Mouse (Mus musculus) liver, postnatal 0 days (tissue): ENCODE measurements at regions not wholly inside any gene's neighbourhood (a gene's known extent, or its start where the extent isn't known, plus 50 kb on each side); places are given as distances from the start of the nearest gene placed in this dataset.

ENCODE experiments used
- ATAC-seq: fragments of 200-750 bp; cut with Nextera tagmentation; 2 replicates; pipeline ENCODE4 v1.8.0; 2017; ENCODE audit warnings: mild to moderate bottlenecking, moderate library complexity
- DNase-seq: peaks from one replicate; pipeline ENCODE4 v3.0.0-alpha.2; 2016
- H3K27ac ChIP-seq: fragments of 300-500 bp; sonication (generic); 2 replicates; pipeline ENCODE4 v1.5.1; 2014; ENCODE audit warnings: antibody characterized with exemption, moderate library complexity, mild to moderate bottlenecking, low read depth
- H3K27me3 ChIP-seq: fragments of 300-500 bp; sonication (generic); 2 replicates; pipeline ENCODE4 v1.6.1; 2014; ENCODE audit warnings: low read length, control low read depth, mixed read lengths; ENCODE audit not compliant: insufficient read depth
- H3K36me3 ChIP-seq: fragments of 300-500 bp; sonication (generic); replicated peaks from 2 replicates; pipeline ENCODE4 v1.6.1; 2014; ENCODE audit warnings: mild to moderate bottlenecking, control low read depth, low read length, moderate library complexity, mixed read lengths; ENCODE audit not compliant: insufficient read depth
- H3K4me1 ChIP-seq: fragments of 300-500 bp; sonication (generic); 2 replicates; pipeline ENCODE4 v1.6.1; 2014; ENCODE audit warnings: antibody characterized with exemption, mild to moderate bottlenecking, control low read depth; ENCODE audit not compliant: insufficient read depth
- H3K4me2 ChIP-seq: fragments of 300-500 bp; sonication (generic); 2 replicates; pipeline ENCODE4 v1.6.1; 2014; ENCODE audit warnings: low read depth, mild to moderate bottlenecking, low read length, moderate library complexity, mixed read lengths
- H3K4me3 ChIP-seq: fragments of 300-500 bp; sonication (generic); 2 replicates; pipeline ENCODE4 v1.5.1; 2014; ENCODE audit warnings: low read depth, low read length
- H3K9ac ChIP-seq: fragments of 300-500 bp; sonication (generic); replicated peaks from 2 replicates; pipeline ENCODE4 v1.6.1; 2014; ENCODE audit warnings: mild to moderate bottlenecking, moderate library complexity
- H3K9me3 ChIP-seq: fragments of 300-500 bp; sonication (generic); 2 replicates; pipeline ENCODE4 v1.6.1; 2016; ENCODE audit warnings: mild to moderate bottlenecking, control low read depth, low read length, mixed read lengths
- CTCF ChIP-seq: sonication (generic); IDR thresholded peaks from 2 replicates; pipeline ENCODE4 v1.5.1; 2016; ENCODE audit warnings: antibody characterized with exemption, low read depth
- EP300 ChIP-seq: IDR thresholded peaks from 2 replicates; pipeline ENCODE4 v1.6.1; 2016; ENCODE audit warnings: antibody characterized with exemption, low read depth, mild to moderate bottlenecking
- WGBS: fragments of 180-500 bp; shearing (Covaris S2); extraction: QIAGEN DNeasy Blood & Tissue Kit; methylation state at CpG from one replicate; pipeline ENCODE4 v1.1.7; 2014; ENCODE audit not compliant: insufficient replicate concordance; 5-methylcytosine and 5-hydroxymethylcytosine counted together

DNA sequence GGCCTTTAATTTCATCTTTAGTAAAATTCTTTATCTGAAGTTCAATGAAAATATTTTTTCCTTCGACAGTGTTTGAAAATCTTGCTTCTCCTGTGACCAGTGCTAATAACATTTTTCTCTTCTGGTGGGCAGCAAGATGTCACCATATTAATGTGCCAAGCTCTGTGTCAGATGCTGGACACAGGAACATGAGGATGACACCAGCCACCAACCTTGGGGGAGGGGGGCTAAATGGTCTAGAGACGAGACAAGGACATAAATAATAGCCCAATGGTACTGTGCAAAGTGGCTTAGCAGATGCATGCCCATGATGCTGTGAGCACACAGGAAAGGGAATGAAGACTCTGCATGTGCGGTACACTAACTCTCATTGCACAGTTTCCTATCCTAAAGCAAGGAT is 373.8 kb downstream of the Nuf2 start:
- Histone ChIP-seq H3K9ac (no peak overlapping the region), H3K9me3 (no peaks in the 10 kb centered on the region), H3K36me3 (no peaks in the 10 kb centered on the region), H3K4me1 (no peaks in the 10 kb centered on the region), H3K27ac (no peak overlapping the region), H3K4me2 (no peak overlapping the region), H3K27me3 (no peaks in the 10 kb centered on the region), H3K4me3 (no peak overlapping the region)
- ATAC-seq (no peak), DNase-seq (no peak)
- 80% methylated on average over 3 of the region's 3 CpGs for WGBS
- no peak for TF ChIP-seq CTCF
- no peak for TF ChIP-seq EP300

- Histone ChIP-seq H3K36me3 (no peaks in the 10 kb centered on the region), H3K4me1 (no peaks in the 10 kb centered on the region), H3K9me3 (no peaks in the 10 kb centered on the region), H3K9ac (no peak overlapping the region), H3K27ac (no peak overlapping the region), H3K4me3 (no peak overlapping the region), H3K4me2 (no peak overlapping the region), H3K27me3 (no peaks in the 10 kb centered on the region)
- ATAC-seq (no peak), DNase-seq (no peak)
- TF ChIP-seq CTCF (no peak), EP300 (no peak)
- 72% methylated on average over 4 of the region's 4 CpGs for WGBS
These were observed 374.4 kb downstream of the Nuf2 start for GRCm38 (mm10) chr1:169156875-169157274.

DNA sequence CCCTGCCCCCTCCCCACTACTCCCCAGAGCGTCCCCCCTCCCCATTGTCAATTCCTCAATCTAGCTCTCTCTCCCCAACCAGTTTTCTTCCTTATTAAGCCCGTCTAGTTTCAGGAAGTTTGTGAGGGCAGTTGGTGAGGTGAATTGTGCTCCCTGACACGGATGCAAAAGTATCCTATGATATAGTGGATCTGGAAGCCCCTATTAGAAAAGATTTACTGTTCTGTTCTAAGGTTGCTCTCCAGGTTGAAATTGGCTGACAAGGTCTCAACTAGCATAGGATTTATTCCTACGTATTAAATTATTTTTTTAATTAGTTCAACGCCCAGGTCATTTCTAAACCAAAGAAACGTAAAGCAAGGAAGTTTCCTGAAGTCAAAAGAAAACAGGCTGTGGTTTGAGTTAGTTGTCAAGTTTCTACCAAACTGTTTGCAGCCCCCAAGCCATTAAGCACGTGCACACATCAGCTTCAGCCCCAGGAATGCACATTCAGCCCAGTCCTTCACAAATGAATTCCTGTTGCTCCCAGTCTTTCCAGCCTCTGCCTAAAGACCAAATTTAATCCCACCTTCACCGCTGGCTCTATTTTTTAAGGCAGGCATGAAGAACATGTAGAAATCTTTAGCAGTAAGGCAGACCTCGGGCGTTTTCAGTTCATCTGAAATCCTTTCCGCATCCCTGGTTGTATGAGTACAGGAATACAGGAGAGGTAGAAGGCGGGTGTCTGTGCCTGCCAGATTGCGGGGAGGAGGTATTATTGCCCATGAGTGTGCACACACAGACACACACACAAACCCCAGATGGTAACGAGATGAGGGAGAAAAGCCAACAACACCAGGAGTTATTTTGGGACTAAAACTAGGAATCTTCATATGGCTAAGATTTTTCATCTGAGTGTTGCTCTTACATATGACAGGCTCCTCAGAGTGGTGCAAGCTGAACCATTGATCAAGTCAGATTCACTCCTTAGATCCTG is 375.5 kb downstream of the Nuf2 start:
- H3K4me2 ChIP-seq = no peak overlapping the region

GRCm38 (mm10) chr1:169142216-169142615 is 389.0 kb downstream of the Nuf2 start:
- 56% methylated on average over 3 of the region's 3 CpGs for WGBS
- Histone ChIP-seq H3K9me3 (no peaks in the 10 kb centered on the region), H3K27ac (no peak overlapping the region), H3K36me3 (no peaks in the 10 kb centered on the region), H3K27me3 (no peaks in the 10 kb centered on the region), H3K4me2 (no peak overlapping the region), H3K9ac (no peak overlapping the region), H3K4me3 (no peak overlapping the region), H3K4me1 (no peaks in the 10 kb centered on the region)
- ATAC-seq (no peak), DNase-seq (no peak)
- TF ChIP-seq CTCF = no peak
- no peak for TF ChIP-seq EP300

More for the DNA sequence above, 375.5 kb downstream of the Nuf2 start:
- WGBS = 63% methylated on average over 14 of the region's 14 CpGs
- TF ChIP-seq EP300 = no peak
- no peak for TF ChIP-seq CTCF
- Histone ChIP-seq H3K36me3 (no peaks in the 10 kb centered on the region), H3K9ac (no peak overlapping the region), H3K4me3 (no peak overlapping the region), H3K4me1 (no peaks in the 10 kb centered on the region), H3K27me3 (no peaks in the 10 kb centered on the region), H3K9me3 (no peaks in the 10 kb centered on the region), H3K27ac (no peak overlapping the region)
- DNase-seq (no peak), ATAC-seq (no peak)

GRCm38 (mm10) chr1:169140056-169140455 is 391.2 kb downstream of the Nuf2 start:
- no peak overlapping the region for H3K4me3 ChIP-seq
- no peak overlapping the region for H3K27ac ChIP-seq
- DNase-seq (no peak), ATAC-seq (no peak)
- H3K9ac ChIP-seq = no peak overlapping the region
- H3K9me3 ChIP-seq = no peaks in the 10 kb centered on the region
- H3K4me2 ChIP-seq = no peak overlapping the region
- TF ChIP-seq EP300 (no peak), CTCF (no peak)
- H3K4me1 ChIP-seq = no peaks in the 10 kb centered on the region
- no peaks in the 10 kb centered on the region for H3K36me3 ChIP-seq
- no peaks in the 10 kb centered on the region for H3K27me3 ChIP-seq
- WGBS = 63% methylated on average over 3 of the region's 3 CpGs

GRCm38 (mm10) chr1:169139507-169139906 is 391.8 kb downstream of the Nuf2 start:
- Histone ChIP-seq H3K4me3 (no peak overlapping the region), H3K4me2 (no peak overlapping the region), H3K36me3 (no peaks in the 10 kb centered on the region), H3K9me3 (no peaks in the 10 kb centered on the region), H3K27ac (no peak overlapping the region), H3K4me1 (no peaks in the 10 kb centered on the region), H3K9ac (no peak overlapping the region), H3K27me3 (no peaks in the 10 kb centered on the region)
- DNase-seq (no peak), ATAC-seq (no peak)
- WGBS = 72% methylated on average over 5 of the region's 5 CpGs
- TF ChIP-seq CTCF = no peak
- no peak for TF ChIP-seq EP300
